Mouse (Mus musculus) erythroblast, embryonic 14.5 days (primary cell): ENCODE results near the gene Ppp1r2. TPM values are rescaled to one million over a fixed set of nuclear protein-coding genes. Genes with fewer than 3 reads are reported as not detected.

Experiments used
- H3K27me3 ChIP-seq: 2 replicates; pipeline ENCODE4 v1.6.1; 2012; ENCODE audit warnings: inconsistent platforms; ENCODE audit not compliant: control insufficient read depth
- H3K36me3 ChIP-seq: 2 replicates; pipeline ENCODE4 v1.6.1; 2012; ENCODE audit warnings: mild to moderate bottlenecking, inconsistent platforms; ENCODE audit not compliant: control insufficient read depth
- H3K4me1 ChIP-seq: 2 replicates; pipeline ENCODE4 v1.6.1; 2012; ENCODE audit warnings: inconsistent platforms; ENCODE audit not compliant: control insufficient read depth
- H3K4me3 ChIP-seq: replicated peaks from 2 replicates; pipeline ENCODE3; 2012; ENCODE audit warnings: moderate library complexity, mild to moderate bottlenecking, inconsistent platforms
- H3K9me3 ChIP-seq: 2 replicates; pipeline ENCODE4 v1.6.1; 2012; ENCODE audit warnings: low read length, inconsistent platforms, mixed read lengths; ENCODE audit not compliant: control insufficient read depth
- GATA1 ChIP-seq: IDR thresholded peaks from 2 replicates; pipeline ENCODE4 v1.6.1; 2012; ENCODE audit warnings: low read length, inconsistent platforms, mixed read lengths
- TAL1 ChIP-seq: IDR thresholded peaks from 3 replicates; pipeline ENCODE4 v1.6.1; 2012; ENCODE audit warnings: low read length, inconsistent platforms, mixed read lengths
- polyA plus RNA-seq: library from polyadenylated mRNA; stranded (reverse); fragments of >175 nt; gene quantifications from 2 replicates; pipeline ENCODE4 v1.2.3, GENCODE M21; 2012

Gene Ppp1r2
- polyA plus RNA-seq, 1 experiment, result 9.7 TPM

GRCm38 (mm10) chr16:31231591-31231990 is 43.5 kb downstream of the Ppp1r2 start:
- TF ChIP-seq TAL1, result no peak
- no peak overlapping the region for H3K4me3 ChIP-seq
- no peaks in the 10 kb centered on the region for H3K9me3 ChIP-seq
- H3K4me1 ChIP-seq, result peaks cover 7% of the 10 kb centered on the region
- no peaks in the 10 kb centered on the region for H3K36me3 ChIP-seq
- H3K27me3 ChIP-seq, result peaks cover 25% of the 10 kb centered on the region

GRCm38 (mm10) chr16:31227746-31228145 is 47.3 kb downstream of the Ppp1r2 start:
- no peak overlapping the region for H3K4me3 ChIP-seq
- no peaks in the 10 kb centered on the region for H3K36me3 ChIP-seq
- H3K4me1 ChIP-seq, result no peaks in the 10 kb centered on the region
- no peaks in the 10 kb centered on the region for H3K27me3 ChIP-seq
- H3K9me3 ChIP-seq, result no peaks in the 10 kb centered on the region
- TF ChIP-seq TAL1 (no peak), GATA1 (no peak)

GRCm38 (mm10) chr16:31215271-31215670 is 59.8 kb downstream of the Ppp1r2 start:
- Histone ChIP-seq H3K4me1 (no peaks in the 10 kb centered on the region), H3K4me3 (no peak overlapping the region), H3K36me3 (no peaks in the 10 kb centered on the region), H3K27me3 (peaks cover 2% of the 10 kb centered on the region), H3K9me3 (peaks cover 17% of the 10 kb centered on the region)
- TF ChIP-seq TAL1 (no peak), GATA1 (no peak)

GRCm38 (mm10) chr16:31213463-31213862 is 61.6 kb downstream of the Ppp1r2 start:
- H3K27me3 ChIP-seq, result peaks cover 8% of the 10 kb centered on the region
- no peaks in the 10 kb centered on the region; the same call in 1 of the 2 replicates for H3K4me1 ChIP-seq
- H3K36me3 ChIP-seq, result no peaks in the 10 kb centered on the region
- no peak for TF ChIP-seq TAL1
- TF ChIP-seq GATA1, result no peak
- no peak overlapping the region for H3K4me3 ChIP-seq
- peaks cover 15% of the 10 kb centered on the region for H3K9me3 ChIP-seq

GRCm38 (mm10) chr16:31211503-31211902 is 63.6 kb downstream of the Ppp1r2 start:
- TF ChIP-seq TAL1 (no peak), GATA1 (no peak)
- H3K4me1 ChIP-seq, result no peaks in the 10 kb centered on the region; the same call in 1 of the 2 replicates
- H3K4me3 ChIP-seq, result no peak overlapping the region
- no peaks in the 10 kb centered on the region for H3K36me3 ChIP-seq
- peaks cover 6% of the 10 kb centered on the region for H3K9me3 ChIP-seq
- H3K27me3 ChIP-seq, result peaks cover 8% of the 10 kb centered on the region

GRCm38 (mm10) chr16:31210453-31210852 is 64.6 kb downstream of the Ppp1r2 start:
- Histone ChIP-seq H3K27me3 (peaks cover 8% of the 10 kb centered on the region), H3K4me1 (no peaks in the 10 kb centered on the region; the same call in 1 of the 2 replicates), H3K4me3 (no peak overlapping the region), H3K9me3 (peaks cover 3% of the 10 kb centered on the region), H3K36me3 (no peaks in the 10 kb centered on the region)
- TF ChIP-seq TAL1 (no peak), GATA1 (no peak)

GRCm38 (mm10) chr16:31209911-31210310 is 65.2 kb downstream of the Ppp1r2 start:
- H3K4me1 ChIP-seq, result no peaks in the 10 kb centered on the region; the same call in 1 of the 2 replicates
- H3K36me3 ChIP-seq, result no peaks in the 10 kb centered on the region
- H3K4me3 ChIP-seq, result no peak overlapping the region
- H3K27me3 ChIP-seq, result peaks cover 8% of the 10 kb centered on the region
- H3K9me3 ChIP-seq, result no peaks in the 10 kb centered on the region
- TF ChIP-seq GATA1 (no peak), TAL1 (no peak)

- Histone ChIP-seq H3K27me3 (peaks cover 8% of the 10 kb centered on the region), H3K9me3 (no peaks in the 10 kb centered on the region), H3K36me3 (no peaks in the 10 kb centered on the region), H3K4me3 (no peak overlapping the region), H3K4me1 (peaks cover 9% of the 10 kb centered on the region)
- TF ChIP-seq GATA1, result no peak
- TF ChIP-seq TAL1, result no peak
Measured at GRCm38 (mm10) chr16:31205726-31206125, 69.4 kb downstream of the Ppp1r2 start.

GRCm38 (mm10) chr16:31205187-31205586 is 69.9 kb downstream of the Ppp1r2 start:
- peaks cover 8% of the 10 kb centered on the region for H3K27me3 ChIP-seq
- no peaks in the 10 kb centered on the region for H3K9me3 ChIP-seq
- TF ChIP-seq TAL1, result no peak
- TF ChIP-seq GATA1, result no peak
- no peaks in the 10 kb centered on the region for H3K36me3 ChIP-seq
- H3K4me1 ChIP-seq, result peaks cover 15% of the 10 kb centered on the region
- H3K4me3 ChIP-seq, result no peak overlapping the region

- H3K9me3 ChIP-seq, result no peaks in the 10 kb centered on the region
- no peak for TF ChIP-seq TAL1
- no peak for TF ChIP-seq GATA1
Measured at GRCm38 (mm10) chr16:31204216-31204615, 70.9 kb downstream of the Ppp1r2 start.

More at GRCm38 (mm10) chr16:31204216-31204615, 70.9 kb downstream of the Ppp1r2 start:
- Histone ChIP-seq H3K36me3 (no peaks in the 10 kb centered on the region), H3K27me3 (peaks cover 9% of the 10 kb centered on the region), H3K4me1 (peaks cover 22% of the 10 kb centered on the region), H3K4me3 (no peak overlapping the region)
